In the genomic region with DNA sequence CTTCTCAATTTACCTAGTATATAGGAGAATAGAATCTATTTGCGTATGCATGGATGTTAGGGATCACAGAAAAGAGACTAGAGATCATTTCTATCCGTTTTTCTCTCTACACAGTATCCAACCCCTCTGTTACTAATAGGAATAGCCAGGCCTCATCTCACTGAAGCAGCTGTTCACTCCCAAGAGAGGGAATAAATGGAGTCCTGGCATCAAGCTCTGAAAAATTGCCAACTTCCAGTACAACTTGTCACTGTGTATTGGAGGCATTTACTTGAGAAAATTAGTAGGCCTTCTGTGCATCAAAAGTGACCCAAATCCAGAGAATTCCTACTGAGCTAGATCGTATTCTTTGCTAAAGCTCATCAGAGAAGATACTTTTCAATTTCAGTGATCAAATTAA, we compare ENCODE assay signal across 14 mouse cellular contexts.
DNase-seq lines count a peak whose midpoint lies in the region; ATAC-seq lines count a peak whose summit lies in the region.
"Had no signal": no experiment of that assay in that cellular context is flagged by ENCODE, and none has a peak within 500 bp of the region (broad histone marks: within the 10 kb centered on the region; RNA-seq: fewer than 3 reads in every experiment).

No protein-coding gene starts in this region.

- DNase-seq in cerebellum, adult 9-11 months: peak; percentile 2
- peak; percentile 2 to 30 for DNase-seq in heart, postnatal 10 days
- no peak for DNase-seq in heart, adult 11 months
- DNase-seq in retina, postnatal 1 day: peak; percentile 1
- no peak for DNase-seq in retina, embryonic 14.5 days (ENCODE audit: low spot score)
- DNase-seq in skeletal muscle tissue, adult 2 months (ENCODE audit: low read depth, low spot score): peak; percentile 4
- no peak for DNase-seq in natural killer cell, adult 2 months (ENCODE audit: low spot score in 2 of 2)
- DNase-seq: gastrocnemius, postnatal 14 days; heart, postnatal 36 days; liver, postnatal 0 days; thymus, adult 18-20 months had no signal

- no peak for ATAC-seq in cerebellum, adult (ENCODE audit: insufficient number of reproducible peaks, low FRiP score, low TSS enrichment)
- ATAC-seq: inflammation-experienced regulatory T-cells, adult 6 months; liver, postnatal 0 days; Patski had no signal

- intact Hi-C loops in heart, postnatal 10 days (cut with DNase I): no loop called here

Comparison
In these comparisons a context has a peak if more than half of its experiments do, and no peak if none do; other contexts are left out.
1. DNase-seq: peak in cerebellum, adult 9-11 months (single experiment), heart, postnatal 10 days (2 of 2), retina, postnatal 1 day (single experiment) and skeletal muscle tissue, adult 2 months (single experiment); none in heart, adult 11 months (single experiment), retina, embryonic 14.5 days (single experiment) and natural killer cell, adult 2 months (0 of 2).